Mouse (Mus musculus): ENCODE data around the gene Rcc2.

GRCm38 (mm10) chr4:140708297-140708927, 8.1 kb downstream of the Rcc2 start:
- no peak for TF ChIP-seq POLR2A (IDR thresholded peaks at IDR 0.05; ENCODE audit: insufficient read depth, low read depth, low read length)
- no peak for TF ChIP-seq CTCF (IDR thresholded peaks at IDR 0.05; ENCODE audit: insufficient read depth, low read depth, low read length)

All from olfactory bulb, adult 2 months (tissue).